Mouse (Mus musculus): ENCODE results near the gene Myh11.
A peak's percentile ranks its signal among the peaks of the same experiment; 100 is the strongest.

The Myh11 gene

GRCm38 (mm10) chr16:14272374-14272965 lies 18.7 kb downstream of the Myh11 start:
- DNase-seq (ENCODE audit: low spot score): no peak

GRCm38 (mm10) chr16:14265203-14265920 lies 25.8 kb downstream of the Myh11 start:
- no peak for DNase-seq (ENCODE audit: low spot score)

- no peak for DNase-seq (ENCODE audit: low spot score)
These were observed 26.7 kb downstream of the Myh11 start for GRCm38 (mm10) chr16:14264504-14264903.

- no peak for DNase-seq (ENCODE audit: low spot score)
These were observed 27.9 kb downstream of the Myh11 start for GRCm38 (mm10) chr16:14263241-14263640.

GRCm38 (mm10) chr16:14262410-14262809 lies 28.8 kb downstream of the Myh11 start:
- DNase-seq (ENCODE audit: low spot score): no peak

- no peak for DNase-seq (ENCODE audit: low spot score)
These were observed 32.3 kb downstream of the Myh11 start for GRCm38 (mm10) chr16:14258856-14259255.

GRCm38 (mm10) chr16:14253586-14253985 lies 37.6 kb downstream of the Myh11 start:
- DNase-seq (ENCODE audit: low spot score): no peak

GRCm38 (mm10) chr16:14252877-14253276 lies 38.3 kb downstream of the Myh11 start:
- no peak for DNase-seq (ENCODE audit: low spot score)

- no peak for DNase-seq (ENCODE audit: low spot score)
These were observed 41.3 kb downstream of the Myh11 start for GRCm38 (mm10) chr16:14249913-14250312.

GRCm38 (mm10) chr16:14242553-14242952 lies 48.6 kb downstream of the Myh11 start:
- peak; percentile 32 for DNase-seq (ENCODE audit: low spot score)

- no peak for DNase-seq (ENCODE audit: low spot score)
These were observed 49.1 kb downstream of the Myh11 start for GRCm38 (mm10) chr16:14242059-14242458.

GRCm38 (mm10) chr16:14237100-14237723 lies 54.0 kb downstream of the Myh11 start:
- peak; percentile 80 for DNase-seq (ENCODE audit: low spot score)

- DNase-seq (ENCODE audit: low spot score): no peak
These were observed 76.0 kb downstream of the Myh11 start for GRCm38 (mm10) chr16:14215156-14215555.

GRCm38 (mm10) chr16:14198798-14199197 lies 92.4 kb downstream of the Myh11 start:
- no peak for DNase-seq (ENCODE audit: low spot score)

GRCm38 (mm10) chr16:14195427-14195826 lies 95.7 kb downstream of the Myh11 start:
- DNase-seq (ENCODE audit: low spot score): peak; percentile 71

- DNase-seq (ENCODE audit: low spot score): no peak
These were observed 96.8 kb downstream of the Myh11 start for GRCm38 (mm10) chr16:14194164-14194950.

GRCm38 (mm10) chr16:14185516-14185915 lies 105.7 kb downstream of the Myh11 start:
- no peak for DNase-seq (ENCODE audit: low spot score)

- no peak for DNase-seq (ENCODE audit: low spot score)
These were observed 107.3 kb downstream of the Myh11 start for GRCm38 (mm10) chr16:14183856-14184255.

GRCm38 (mm10) chr16:14182360-14182759 lies 108.8 kb downstream of the Myh11 start:
- no peak for DNase-seq (ENCODE audit: low spot score)

GRCm38 (mm10) chr16:14180163-14180733 lies 110.9 kb downstream of the Myh11 start:
- DNase-seq (ENCODE audit: low spot score): no peak

- no peak for DNase-seq (ENCODE audit: low spot score)
These were observed 113.1 kb downstream of the Myh11 start for GRCm38 (mm10) chr16:14178041-14178440.

GRCm38 (mm10) chr16:14169706-14170105 lies 121.5 kb downstream of the Myh11 start:
- DNase-seq (ENCODE audit: low spot score): no peak
